Mouse (Mus musculus): Measurements from ENCODE around the gene Sdk1. TPM values are rescaled to one million over a fixed set of nuclear protein-coding genes. Genes with fewer than 3 reads are reported as not detected.

Sdk1 gene
- polyA plus RNA-seq, 1 experiment, result 4.0 TPM

DNA sequence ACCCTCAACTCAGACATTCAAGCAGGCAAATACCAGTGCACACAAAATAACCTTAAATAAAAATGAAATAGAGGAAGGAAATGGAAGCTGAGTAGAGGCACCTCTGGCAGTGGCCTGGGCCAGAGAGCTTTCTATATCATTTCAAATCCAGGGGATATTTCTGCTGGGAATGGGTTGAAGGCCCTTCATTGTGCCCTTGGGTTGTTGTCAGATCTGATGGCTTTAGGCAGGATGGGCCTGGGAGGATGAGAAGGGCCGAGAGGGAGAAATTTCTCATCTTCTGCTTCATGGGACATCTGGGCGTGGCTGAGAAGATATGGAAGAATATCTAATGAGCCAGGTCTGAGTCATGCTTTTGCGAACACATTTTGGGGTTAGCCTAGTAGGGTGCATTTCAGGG, 186.8 kb downstream of the Sdk1 start:
- no peak for TF ChIP-seq POLR2A (IDR thresholded peaks at IDR 0.05; ENCODE audit: control insufficient read depth, low read depth, low read length)
- no peak for TF ChIP-seq CTCF (IDR thresholded peaks at IDR 0.05; ENCODE audit: control insufficient read depth, insufficient read depth, insufficient replicate concordance, low read depth, low read length)
- Histone ChIP-seq H3K4me3 (ENCODE audit: control insufficient read depth, low read depth, low read length) (no peak overlapping the region), H3K36me3 (ENCODE audit: control insufficient read depth, insufficient read depth, low read length) (no peaks in the 10 kb centered on the region), H3K27me3 (ENCODE audit: control insufficient read depth, insufficient read depth, low read length) (no peaks in the 10 kb centered on the region), H3K27ac (ENCODE audit: control insufficient read depth, insufficient read depth, low read depth, low read length) (no peak overlapping the region), H3K4me1 (ENCODE audit: control insufficient read depth, insufficient read depth, low read length) (no peaks in the 10 kb centered on the region)

DNA sequence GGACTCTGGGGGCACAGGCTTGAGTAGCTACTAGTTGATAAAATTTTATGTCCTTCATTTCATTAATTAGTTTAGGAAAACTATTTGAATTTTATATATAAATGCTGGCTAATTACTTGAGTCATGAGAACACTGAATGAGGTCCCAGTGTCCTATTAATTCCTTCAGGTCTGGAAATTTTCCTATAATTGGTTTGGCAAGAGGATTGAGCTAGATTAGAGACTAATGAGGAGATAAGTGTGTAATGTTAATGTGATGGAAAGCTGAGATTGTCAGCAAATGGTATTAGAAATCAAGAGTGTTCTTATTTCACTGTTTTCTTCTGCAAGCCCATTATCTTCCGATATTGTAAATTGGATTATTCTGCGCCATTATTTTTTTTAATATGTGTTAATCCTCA, 192.0 kb downstream of the Sdk1 start:
- Histone ChIP-seq H3K27ac (ENCODE audit: control insufficient read depth, insufficient read depth, low read depth, low read length) (no peak overlapping the region), H3K36me3 (ENCODE audit: control insufficient read depth, insufficient read depth, low read length) (no peaks in the 10 kb centered on the region), H3K4me1 (ENCODE audit: control insufficient read depth, insufficient read depth, low read length) (no peaks in the 10 kb centered on the region), H3K27me3 (ENCODE audit: control insufficient read depth, insufficient read depth, low read length) (no peaks in the 10 kb centered on the region), H3K4me3 (ENCODE audit: control insufficient read depth, low read depth, low read length) (no peak overlapping the region)
- TF ChIP-seq CTCF (IDR thresholded peaks at IDR 0.05; ENCODE audit: control insufficient read depth, insufficient read depth, insufficient replicate concordance, low read depth, low read length), result no peak
- TF ChIP-seq POLR2A (IDR thresholded peaks at IDR 0.05; ENCODE audit: control insufficient read depth, low read depth, low read length), result no peak

DNA sequence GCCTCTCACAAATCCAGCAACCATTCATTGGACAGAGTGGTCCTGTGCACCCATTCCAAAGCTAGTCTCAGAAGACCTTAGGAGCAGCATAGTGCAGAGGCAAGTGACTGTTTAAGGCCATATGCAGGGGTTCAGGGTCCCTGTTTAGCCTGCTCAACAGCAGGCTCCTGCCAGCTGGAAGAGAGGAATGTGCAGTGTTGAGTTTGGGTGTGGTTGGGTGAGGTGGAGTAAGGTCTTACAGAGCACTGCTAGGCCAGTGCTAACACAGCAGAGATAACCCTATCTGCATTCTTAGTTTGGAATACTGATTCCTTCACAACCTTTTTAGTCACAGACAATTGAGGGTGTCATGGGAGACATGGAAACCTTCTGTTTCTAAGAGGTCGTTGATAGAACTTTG, 206.0 kb downstream of the Sdk1 start:
- no peaks in the 10 kb centered on the region for H3K36me3 ChIP-seq (ENCODE audit: control insufficient read depth, insufficient read depth, low read length)
- TF ChIP-seq CTCF (IDR thresholded peaks at IDR 0.05; ENCODE audit: control insufficient read depth, insufficient read depth, insufficient replicate concordance, low read depth, low read length) (no peak), POLR2A (IDR thresholded peaks at IDR 0.05; ENCODE audit: control insufficient read depth, low read depth, low read length) (no peak)
- no peaks in the 10 kb centered on the region for H3K4me1 ChIP-seq (ENCODE audit: control insufficient read depth, insufficient read depth, low read length)
- H3K27me3 ChIP-seq (ENCODE audit: control insufficient read depth, insufficient read depth, low read length), result no peaks in the 10 kb centered on the region
- H3K4me3 ChIP-seq (ENCODE audit: control insufficient read depth, low read depth, low read length), result no peak overlapping the region
- H3K27ac ChIP-seq (ENCODE audit: control insufficient read depth, insufficient read depth, low read depth, low read length), result no peak overlapping the region

DNA sequence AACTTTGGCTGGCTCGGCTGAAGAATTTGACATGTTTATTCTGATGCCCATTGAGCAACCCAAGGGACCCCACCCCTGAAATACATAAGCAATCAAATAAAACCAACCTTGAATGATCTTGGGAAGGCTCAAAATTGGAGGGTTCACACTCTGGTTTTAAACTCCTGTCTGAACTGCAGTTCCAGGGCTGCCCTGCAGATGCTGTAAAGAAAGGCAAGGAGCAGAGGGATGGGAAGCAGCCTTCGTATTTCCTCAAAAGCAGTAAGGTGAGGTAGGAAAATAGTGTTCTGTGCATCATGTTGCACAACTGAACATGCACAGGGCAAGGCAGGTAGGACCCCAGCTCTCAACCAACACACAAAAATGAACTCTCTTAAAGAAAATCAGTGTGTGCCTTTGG, 222.1 kb downstream of the Sdk1 start:
- TF ChIP-seq CTCF (IDR thresholded peaks at IDR 0.05; ENCODE audit: control insufficient read depth, insufficient read depth, insufficient replicate concordance, low read depth, low read length), result no peak
- no peak for TF ChIP-seq POLR2A (IDR thresholded peaks at IDR 0.05; ENCODE audit: control insufficient read depth, low read depth, low read length)
- Histone ChIP-seq H3K36me3 (ENCODE audit: control insufficient read depth, insufficient read depth, low read length) (no peaks in the 10 kb centered on the region), H3K27ac (ENCODE audit: control insufficient read depth, insufficient read depth, low read depth, low read length) (no peak overlapping the region), H3K27me3 (ENCODE audit: control insufficient read depth, insufficient read depth, low read length) (no peaks in the 10 kb centered on the region), H3K4me3 (ENCODE audit: control insufficient read depth, low read depth, low read length) (no peak overlapping the region), H3K4me1 (ENCODE audit: control insufficient read depth, insufficient read depth, low read length) (no peaks in the 10 kb centered on the region)

DNA sequence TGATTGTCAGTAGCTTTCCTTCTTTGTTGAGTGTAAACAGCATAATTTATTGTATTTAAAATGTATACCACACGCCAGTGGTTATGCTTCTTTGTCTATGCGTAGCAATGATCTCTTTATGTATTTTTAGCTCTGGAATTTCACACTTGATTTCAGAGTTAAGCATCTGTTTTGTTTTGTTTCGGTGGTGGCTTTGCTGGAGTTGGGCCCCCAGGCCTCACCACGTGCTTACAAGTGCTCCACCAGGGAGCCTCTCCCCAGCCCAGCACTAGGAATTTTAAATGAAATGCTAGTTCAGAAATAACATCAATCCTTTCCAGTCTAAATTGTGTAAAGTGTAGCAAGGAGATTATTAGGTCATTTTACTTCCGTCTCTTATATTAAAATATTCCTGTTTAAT, 227.5 kb downstream of the Sdk1 start:
- Histone ChIP-seq H3K4me3 (ENCODE audit: control insufficient read depth, low read depth, low read length) (no peak overlapping the region), H3K27ac (ENCODE audit: control insufficient read depth, insufficient read depth, low read depth, low read length) (no peak overlapping the region), H3K27me3 (ENCODE audit: control insufficient read depth, insufficient read depth, low read length) (no peaks in the 10 kb centered on the region), H3K36me3 (ENCODE audit: control insufficient read depth, insufficient read depth, low read length) (no peaks in the 10 kb centered on the region), H3K4me1 (ENCODE audit: control insufficient read depth, insufficient read depth, low read length) (no peaks in the 10 kb centered on the region)
- TF ChIP-seq CTCF (IDR thresholded peaks at IDR 0.05; ENCODE audit: control insufficient read depth, insufficient read depth, insufficient replicate concordance, low read depth, low read length) (no peak), POLR2A (IDR thresholded peaks at IDR 0.05; ENCODE audit: control insufficient read depth, low read depth, low read length) (no peak)

DNA sequence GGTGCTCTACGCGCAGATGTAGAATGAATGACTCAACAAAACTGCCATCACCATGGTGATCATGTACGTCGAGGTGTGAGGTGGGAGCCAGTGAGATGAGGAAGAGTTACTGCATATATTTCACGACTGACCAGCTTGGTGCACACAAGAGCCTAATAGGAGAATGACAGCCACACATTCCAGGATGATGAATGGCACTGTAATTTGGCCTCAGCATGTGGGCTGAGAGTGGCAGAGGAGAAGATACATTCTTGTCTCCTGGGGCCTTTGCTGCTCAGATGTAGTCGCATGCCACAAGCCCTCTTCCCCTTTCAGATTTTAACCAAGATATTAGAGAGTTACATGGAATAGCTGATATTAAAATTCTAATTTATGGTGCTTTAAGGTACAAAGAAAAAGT, 264.0 kb downstream of the Sdk1 start:
- Histone ChIP-seq H3K36me3 (ENCODE audit: control insufficient read depth, insufficient read depth, low read length) (no peaks in the 10 kb centered on the region), H3K4me3 (ENCODE audit: control insufficient read depth, low read depth, low read length) (no peak overlapping the region), H3K27ac (ENCODE audit: control insufficient read depth, insufficient read depth, low read depth, low read length) (no peak overlapping the region), H3K27me3 (ENCODE audit: control insufficient read depth, insufficient read depth, low read length) (no peaks in the 10 kb centered on the region), H3K4me1 (ENCODE audit: control insufficient read depth, insufficient read depth, low read length) (no peaks in the 10 kb centered on the region)
- TF ChIP-seq POLR2A (IDR thresholded peaks at IDR 0.05; ENCODE audit: control insufficient read depth, low read depth, low read length) (no peak), CTCF (IDR thresholded peaks at IDR 0.05; ENCODE audit: control insufficient read depth, insufficient read depth, insufficient replicate concordance, low read depth, low read length) (no peak)

DNA sequence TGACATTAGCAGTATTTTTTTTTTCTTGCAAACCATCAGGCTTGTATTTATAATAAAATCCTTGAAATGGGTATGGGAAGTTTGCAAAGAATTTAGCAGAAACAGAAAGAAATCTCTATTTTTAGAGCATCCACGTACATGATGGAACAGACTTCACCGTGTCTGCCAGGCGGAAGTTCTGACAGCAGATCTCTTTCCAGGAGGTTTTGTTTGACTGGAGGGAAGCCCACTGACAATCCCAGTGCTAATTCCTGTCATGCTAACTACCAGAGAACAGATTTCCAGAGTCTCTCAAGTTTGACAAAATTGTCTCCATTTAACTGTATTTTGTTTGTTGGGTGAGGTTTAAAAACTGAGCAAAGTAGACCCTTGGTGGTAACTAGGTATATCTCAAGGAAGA, 265.1 kb downstream of the Sdk1 start:
- Histone ChIP-seq H3K4me3 (ENCODE audit: control insufficient read depth, low read depth, low read length) (no peak overlapping the region), H3K4me1 (ENCODE audit: control insufficient read depth, insufficient read depth, low read length) (no peaks in the 10 kb centered on the region), H3K27me3 (ENCODE audit: control insufficient read depth, insufficient read depth, low read length) (no peaks in the 10 kb centered on the region), H3K27ac (ENCODE audit: control insufficient read depth, insufficient read depth, low read depth, low read length) (no peak overlapping the region), H3K36me3 (ENCODE audit: control insufficient read depth, insufficient read depth, low read length) (no peaks in the 10 kb centered on the region)
- no peak for TF ChIP-seq CTCF (IDR thresholded peaks at IDR 0.05; ENCODE audit: control insufficient read depth, insufficient read depth, insufficient replicate concordance, low read depth, low read length)
- TF ChIP-seq POLR2A (IDR thresholded peaks at IDR 0.05; ENCODE audit: control insufficient read depth, low read depth, low read length), result no peak

Data from testis, adult 2 months (tissue).